Mouse (Mus musculus) gastrocnemius, postnatal 36 days (tissue): ENCODE data around the gene Olfr292. TPM values are rescaled to one million over a fixed set of nuclear protein-coding genes. Genes with fewer than 3 reads are reported as not detected.

Experiments used
- DNase-seq, 2 experiments: peaks; one replicate each; pipeline ENCODE4 v3.0.0; 2022
- intact Hi-C: fragments of 180-260 bp; cut with DNase I; formaldehyde crosslinking; loops from one replicate; pipeline ENCODE4 v1.15.1; 2025
- long read RNA-seq, 2 experiments: library from polyadenylated mRNA; stranded (forward); transcript quantifications; one replicate each; pipeline ENCODE4 v2.0.0; 2021
- total RNA-seq, 2 experiments: library from RNA; stranded (reverse); gene quantifications; 2 replicates each; pipeline ENCODE4 v1.2.3; 2021

Gene Olfr292
- total RNA-seq: not detected
- long read RNA-seq, experiment 1: 0 reads
- long read RNA-seq, experiment 2: 0 reads

DNA sequence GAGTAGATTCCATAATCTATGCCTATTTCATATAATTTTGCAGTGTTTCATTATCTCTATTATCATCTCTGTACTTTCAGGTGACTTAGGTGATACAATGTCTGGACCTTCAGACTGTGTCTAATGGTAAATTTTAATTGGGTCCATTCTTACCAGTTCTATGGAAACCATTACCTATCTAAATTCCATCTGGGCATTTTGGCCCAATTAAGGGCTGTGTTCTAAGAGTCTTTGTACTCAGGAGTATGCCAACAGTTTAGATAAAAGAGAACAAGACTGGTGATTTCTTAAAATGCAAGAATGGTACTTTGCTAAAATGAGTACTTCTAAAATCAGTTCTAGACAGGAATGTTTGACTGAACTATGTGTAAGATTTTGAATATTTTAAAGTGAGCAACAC is at the start of gene Olfr292:
Olfr292 (plus strand) TSS at position 301 of the 400 bp plus-strand sequence.
- DNase-seq: no peak
- intact Hi-C loops: no loop called here

GRCm38 (mm10) chr7:86648761-86649160 is 39.4 kb upstream of the Olfr292 start, which contains the start of gene Olfr293:
Gene Olfr293, plus strand, starts transcription at chr7:86649061.
- intact Hi-C loops: no loop called here
- no peak for DNase-seq

GRCm38 (mm10) chr7:86725013-86725412 is 36.9 kb downstream of the Olfr292 start:
- intact Hi-C loops: no loop called here
- DNase-seq: no peak

Other genes starting within 250 kb of the Olfr292 start
- not detected for gene Olfr299, start 228.4 kb upstream of the Olfr292 start, total RNA-seq
- gene Olfr298, start 195.8 kb upstream of the Olfr292 start, total RNA-seq: not detected
- gene Olfr297, start 168.4 kb upstream of the Olfr292 start, total RNA-seq: not detected
- gene Olfr295, start 104.5 kb upstream of the Olfr292 start, total RNA-seq: not detected
- gene Olfr294, start 71.7 kb upstream of the Olfr292 start, total RNA-seq: not detected
- gene Olfr293, start 39.3 kb upstream of the Olfr292 start, total RNA-seq: not detected
- not detected for gene Folh1, start 87.6 kb downstream of the Olfr292 start, total RNA-seq
- not detected for gene Vmn2r77, start 106.7 kb downstream of the Olfr292 start, total RNA-seq
- gene Vmn2r78, start 226.8 kb downstream of the Olfr292 start, total RNA-seq: not detected